Mouse (Mus musculus): ENCODE results near the gene Dohh. TPM values are rescaled to one million over a fixed set of nuclear protein-coding genes. Genes with fewer than 3 reads are reported as not detected.

The Dohh gene
- polyA plus RNA-seq, 1 experiment from 2014 or later, result 67.5 TPM

- peaks cover 29% of the 10 kb centered on the region for H3K4me1 ChIP-seq
- H3K4me2 ChIP-seq (replicated peaks), result peak overlapping the region; percentile 92
- H3K9me3 ChIP-seq (replicated peaks), result no peaks in the 10 kb centered on the region
- 1% methylated on average over 29 of the region's 29 CpGs for WGBS
- peaks cover 11% of the 10 kb centered on the region for H3K36me3 ChIP-seq
- peak overlapping the region; percentile 91 for H3K4me3 ChIP-seq
- H3K27ac ChIP-seq, result peak overlapping the region; percentile 70
- H3K27me3 ChIP-seq, result peaks cover 39% of the 10 kb centered on the region
- ATAC-seq (ENCODE audit: low FRiP score), result peak; percentile 32
- peak overlapping the region; percentile 80 for H3K9ac ChIP-seq
These were observed 34.3 kb upstream of the Dohh start for GRCm38 (mm10) chr10:81349961-81350350.

GRCm38 (mm10) chr10:81350351-81351063, 33.7 kb upstream of the Dohh start, which contains the start of gene Hmg20b:
Hmg20b (minus strand) TSS chr10:81350480.
- peak within 1 kb of the TSS; percentile 70 for H3K27ac ChIP-seq
- H3K4me1 ChIP-seq, result peaks cover 29% of the 10 kb centered on the region
- H3K36me3 ChIP-seq, result peaks cover 11% of the 10 kb centered on the region
- no peaks in the 10 kb centered on the region for H3K9me3 ChIP-seq (replicated peaks)
- H3K4me3 ChIP-seq, result peak within 1 kb of the TSS; percentile 91
- peak; percentile 96 for ATAC-seq (ENCODE audit: low FRiP score)
- peaks cover 36% of the 10 kb centered on the region for H3K27me3 ChIP-seq
- H3K9ac ChIP-seq, result peak within 1 kb of the TSS; percentile 80
- peak within 1 kb of the TSS; percentile 92 for H3K4me2 ChIP-seq (replicated peaks)
- under 1% methylated on average over 53 of the region's 54 CpGs for WGBS

GRCm38 (mm10) chr10:81351678-81352291, 32.4 kb upstream of the Dohh start:
- peaks cover 30% of the 10 kb centered on the region for H3K27me3 ChIP-seq
- peaks cover 11% of the 10 kb centered on the region for H3K36me3 ChIP-seq
- H3K9me3 ChIP-seq (replicated peaks), result no peaks in the 10 kb centered on the region
- no peak overlapping the region for H3K9ac ChIP-seq
- WGBS, result 26% methylated on average over 9 of the region's 9 CpGs
- H3K4me2 ChIP-seq (replicated peaks), result 0 out of 2 replicates have a peak overlapping the region, but pooled peaks have one; percentile 8
- no peak for ATAC-seq (ENCODE audit: low FRiP score)
- peaks cover 26% of the 10 kb centered on the region for H3K4me1 ChIP-seq
- no peak overlapping the region for H3K27ac ChIP-seq
- H3K4me3 ChIP-seq, result no peak overlapping the region

DNA sequence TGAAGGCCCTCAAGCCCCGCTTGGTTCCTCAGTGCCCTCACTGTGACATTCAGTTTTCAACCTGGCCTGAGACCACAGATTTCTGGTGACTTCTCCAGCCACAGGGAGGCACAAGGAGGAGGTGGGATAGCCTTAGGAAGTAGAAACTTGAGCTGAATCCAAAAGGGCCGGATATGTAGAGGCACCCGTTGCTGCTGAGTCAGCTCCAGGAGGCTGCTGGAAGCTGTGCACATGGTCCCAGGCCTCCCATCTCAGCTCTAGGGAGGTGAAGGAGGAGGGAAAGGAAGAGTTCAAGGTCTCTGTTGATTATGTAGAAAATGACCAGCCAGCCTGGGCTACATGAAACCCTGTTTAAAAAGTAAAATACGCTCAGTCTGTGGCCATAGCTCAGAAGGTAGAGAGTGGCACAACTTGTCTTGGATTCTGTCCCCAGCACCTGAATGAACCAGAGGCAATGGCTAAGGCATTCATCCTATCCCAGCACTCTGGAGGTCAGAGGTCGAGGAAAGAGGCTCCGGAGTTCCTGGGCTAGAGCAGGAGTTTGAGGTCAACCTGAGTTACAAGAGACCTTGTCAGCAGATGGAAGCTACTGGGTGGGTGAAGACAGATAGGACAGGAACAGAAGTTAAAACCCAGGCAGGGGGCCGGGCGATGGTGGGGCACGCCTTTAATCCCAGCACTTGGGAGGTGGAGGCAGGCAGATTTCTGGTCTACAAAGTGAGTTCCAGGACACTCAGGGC, 29.3 kb upstream of the Dohh start:
- Histone ChIP-seq H3K27me3 (peaks cover 21% of the 10 kb centered on the region), H3K9ac (no peak overlapping the region), H3K4me1 (peaks cover 25% of the 10 kb centered on the region), H3K27ac (no peak overlapping the region), H3K4me3 (no peak overlapping the region), H3K4me2 (replicated peaks) (no peak overlapping the region), H3K9me3 (replicated peaks) (no peaks in the 10 kb centered on the region), H3K36me3 (no peaks in the 10 kb centered on the region)
- no peak for ATAC-seq (ENCODE audit: low FRiP score)
- WGBS, result 71% methylated on average over 9 of the region's 9 CpGs

- Histone ChIP-seq H3K4me1 (peaks cover 28% of the 10 kb centered on the region), H3K9ac (no peak overlapping the region), H3K9me3 (replicated peaks) (no peaks in the 10 kb centered on the region), H3K36me3 (no peaks in the 10 kb centered on the region), H3K27me3 (peaks cover 22% of the 10 kb centered on the region), H3K4me2 (replicated peaks) (no peak overlapping the region), H3K4me3 (no peak overlapping the region), H3K27ac (no peak overlapping the region)
- no peak for ATAC-seq (ENCODE audit: low FRiP score)
- 95% methylated on average over 4 of the region's 4 CpGs for WGBS
These were observed 28.7 kb upstream of the Dohh start for GRCm38 (mm10) chr10:81355533-81355932.

DNA sequence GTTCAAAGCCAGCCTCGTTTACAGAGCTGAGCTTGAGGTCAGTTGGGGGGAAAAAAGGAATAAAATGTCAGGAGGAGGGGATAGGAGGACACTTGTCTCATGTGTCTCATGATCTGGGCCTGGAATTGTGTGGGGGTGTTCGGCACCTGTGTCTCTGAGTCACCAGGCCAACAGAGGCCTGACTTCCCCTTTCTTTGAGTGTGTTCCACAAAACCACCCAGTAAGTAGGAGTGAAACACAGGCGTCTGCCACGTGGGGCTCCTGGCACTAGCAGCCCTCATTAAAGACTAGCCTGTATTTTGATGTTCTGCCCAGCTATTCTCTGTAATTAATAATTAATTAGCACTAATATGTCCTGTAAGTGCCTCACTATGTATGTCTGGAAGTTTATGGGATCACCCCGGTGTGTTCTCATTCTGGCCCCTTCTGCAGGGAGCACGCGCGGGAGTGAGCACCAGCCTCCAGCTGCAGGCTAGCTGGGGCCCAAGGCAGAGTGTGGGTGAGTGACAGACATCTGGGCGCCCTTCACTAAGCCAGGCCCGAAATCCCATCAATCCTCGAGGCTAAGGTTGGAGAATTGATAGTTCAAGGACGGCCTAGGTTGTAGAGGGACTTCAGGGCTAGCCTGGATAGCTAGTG, 27.8 kb upstream of the Dohh start:
- no peaks in the 10 kb centered on the region for H3K9me3 ChIP-seq (replicated peaks)
- 0 out of 2 replicates have a peak overlapping the region, but pooled peaks have one; percentile 77 for H3K4me3 ChIP-seq
- H3K4me1 ChIP-seq, result peaks cover 35% of the 10 kb centered on the region
- 58% methylated on average over 12 of the region's 12 CpGs for WGBS
- no peak overlapping the region for H3K9ac ChIP-seq
- no peak for ATAC-seq (ENCODE audit: low FRiP score)
- peaks cover 22% of the 10 kb centered on the region for H3K27me3 ChIP-seq
- no peak overlapping the region for H3K27ac ChIP-seq
- no peaks in the 10 kb centered on the region for H3K36me3 ChIP-seq
- H3K4me2 ChIP-seq (replicated peaks), result peak overlapping the region; percentile 99

GRCm38 (mm10) chr10:81356991-81357844, 27.0 kb upstream of the Dohh start, which contains the start of gene Mfsd12:
Mfsd12 (plus strand) TSS chr10:81357491.
- no peaks in the 10 kb centered on the region for H3K9me3 ChIP-seq (replicated peaks)
- peaks cover 24% of the 10 kb centered on the region for H3K27me3 ChIP-seq
- peaks cover 35% of the 10 kb centered on the region for H3K4me1 ChIP-seq
- peak within 1 kb of the TSS; percentile 40; the same call in 1 of the 2 replicates for H3K27ac ChIP-seq
- peak within 1 kb of the TSS; percentile 84 for H3K9ac ChIP-seq
- 2% methylated on average over 77 of the region's 79 CpGs for WGBS
- peak; percentile 90 for ATAC-seq (ENCODE audit: low FRiP score)
- H3K4me3 ChIP-seq, result peak within 1 kb of the TSS; percentile 77
- H3K36me3 ChIP-seq, result no peaks in the 10 kb centered on the region
- peak within 1 kb of the TSS; percentile 99 for H3K4me2 ChIP-seq (replicated peaks)

DNA sequence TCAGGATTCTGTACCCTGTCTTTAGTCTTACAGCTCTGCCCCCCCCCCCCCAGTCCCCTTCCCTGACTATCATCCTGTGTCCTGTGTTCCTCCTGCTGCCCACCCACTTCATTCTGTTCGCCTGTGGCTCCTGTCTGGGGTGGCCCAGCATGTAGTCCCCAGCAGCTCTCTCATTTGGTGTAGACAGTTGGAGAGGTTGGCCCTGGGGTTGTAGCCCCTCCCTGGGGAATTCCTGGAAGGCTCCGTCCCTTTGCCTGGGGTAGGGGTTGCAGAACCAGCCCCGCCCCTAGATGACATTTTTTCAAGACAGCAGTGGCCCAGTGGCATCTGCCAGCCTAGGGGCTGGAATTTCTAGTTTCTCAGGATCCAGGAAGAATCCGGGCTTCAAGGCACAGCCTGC, 26.0 kb upstream of the Dohh start:
- H3K27me3 ChIP-seq, result peaks cover 34% of the 10 kb centered on the region
- peak overlapping the region; percentile 99 for H3K4me2 ChIP-seq (replicated peaks)
- H3K9ac ChIP-seq, result peak overlapping the region; percentile 84
- peaks cover 37% of the 10 kb centered on the region for H3K4me1 ChIP-seq
- H3K36me3 ChIP-seq, result no peaks in the 10 kb centered on the region
- H3K9me3 ChIP-seq (replicated peaks), result no peaks in the 10 kb centered on the region
- peak overlapping the region; percentile 77 for H3K4me3 ChIP-seq
- no peak for ATAC-seq (ENCODE audit: low FRiP score)
- WGBS, result 27% methylated on average over 4 of the region's 4 CpGs
- no peak overlapping the region for H3K27ac ChIP-seq

- H3K4me2 ChIP-seq (replicated peaks), result peak overlapping the region; percentile 99
- no peaks in the 10 kb centered on the region for H3K9me3 ChIP-seq (replicated peaks)
- peaks cover 43% of the 10 kb centered on the region for H3K4me1 ChIP-seq
- no peak overlapping the region for H3K4me3 ChIP-seq
- no peaks in the 10 kb centered on the region for H3K36me3 ChIP-seq
- ATAC-seq (ENCODE audit: low FRiP score), result no peak
- 68% methylated on average over 1 of the region's 1 CpGs for WGBS
- H3K9ac ChIP-seq, result no peak overlapping the region; the same call in 1 of the 2 replicates
- no peak overlapping the region for H3K27ac ChIP-seq
- peaks cover 40% of the 10 kb centered on the region for H3K27me3 ChIP-seq
These were observed 25.4 kb upstream of the Dohh start for GRCm38 (mm10) chr10:81358841-81359240.

- no peaks in the 10 kb centered on the region for H3K36me3 ChIP-seq
- peaks cover 51% of the 10 kb centered on the region for H3K27me3 ChIP-seq
- no peak overlapping the region for H3K27ac ChIP-seq
- H3K4me2 ChIP-seq (replicated peaks), result no peak overlapping the region
- no peak for ATAC-seq (ENCODE audit: low FRiP score)
- H3K9ac ChIP-seq, result peak overlapping the region; percentile 1; the same call in 1 of the 2 replicates
- peaks cover 62% of the 10 kb centered on the region for H3K4me1 ChIP-seq
- 72% methylated on average over 8 of the region's 8 CpGs for WGBS
- H3K4me3 ChIP-seq, result no peak overlapping the region
- H3K9me3 ChIP-seq (replicated peaks), result no peaks in the 10 kb centered on the region
These were observed 23.5 kb upstream of the Dohh start for GRCm38 (mm10) chr10:81360721-81361120.

GRCm38 (mm10) chr10:81362336-81362949, 21.8 kb upstream of the Dohh start:
- ATAC-seq (ENCODE audit: low FRiP score), result no peak
- H3K9ac ChIP-seq, result no peak overlapping the region
- WGBS, result 78% methylated on average over 12 of the region's 12 CpGs
- H3K4me2 ChIP-seq (replicated peaks), result no peak overlapping the region
- H3K27ac ChIP-seq, result no peak overlapping the region
- H3K36me3 ChIP-seq, result peaks cover 13% of the 10 kb centered on the region
- H3K4me1 ChIP-seq, result peaks cover 67% of the 10 kb centered on the region
- no peaks in the 10 kb centered on the region for H3K9me3 ChIP-seq (replicated peaks)
- H3K4me3 ChIP-seq, result no peak overlapping the region
- peaks cover 46% of the 10 kb centered on the region for H3K27me3 ChIP-seq

Measured in hindbrain, embryonic 12.5 days (tissue).